9 mouse cellular contexts compared by ENCODE assay signal in genomic region chr5:34517913-34518312, GRCm38 (mm10). TPM values are rescaled to one million over a fixed set of nuclear protein-coding genes. Genes with fewer than 3 reads are reported as not detected.
DNase-seq lines count a peak whose midpoint lies in the region; ATAC-seq and TF ChIP-seq lines count a peak whose summit lies in the region.
"Had no signal": no experiment of that assay in that cellular context is flagged by ENCODE, and none has a peak within 500 bp of the region (broad histone marks: within the 10 kb centered on the region; RNA-seq: fewer than 3 reads in every experiment).

No protein-coding gene starts in this region.

- H3K4me1 ChIP-seq in forebrain, embryonic 10.5 days: peaks cover 20% of the 10 kb centered on the region
- H3K4me1 ChIP-seq in forebrain, embryonic 12.5 days: peaks cover 9% of the 10 kb centered on the region; the same call in 1 of the 2 replicates
- peaks cover 81% of the 10 kb centered on the region for H3K4me1 ChIP-seq in megakaryocyte, embryonic 14.5 days
- peaks cover 32% of the 10 kb centered on the region for H3K4me1 ChIP-seq in spleen, adult 2 months (ENCODE audit: control insufficient read depth, insufficient read depth, insufficient read length)

- no peak overlapping the region for H3K9ac ChIP-seq in forebrain, embryonic 12.5 days

- H3K36me3 ChIP-seq in forebrain, embryonic 10.5 days (replicated peaks): no peaks in the 10 kb centered on the region
- H3K36me3 ChIP-seq in forebrain, embryonic 12.5 days (replicated peaks): no peaks in the 10 kb centered on the region
- no peaks in the 10 kb centered on the region for H3K36me3 ChIP-seq in megakaryocyte, embryonic 14.5 days (replicated peaks; ENCODE audit: low read length)
- H3K36me3 ChIP-seq in spleen, adult 2 months (ENCODE audit: control insufficient read depth, insufficient read depth, low read length): no peaks in the 10 kb centered on the region

- DNase-seq in forebrain, embryonic 10.5 days (ENCODE audit: extremely low spot score, low spot score): peak; percentile 76
- DNase-seq in T-cell, adult 2 months (ENCODE audit: low spot score): peak; percentile 82
- peak; percentile 80 to 81 for DNase-seq in cerebellum, postnatal 36 days
- DNase-seq in heart, adult 8-10 months (ENCODE audit: low spot score): peak; percentile 83
- peak; percentile 68 for DNase-seq in left cerebral cortex, adult 11 months (ENCODE audit: low spot score)
- DNase-seq in spleen, adult 2 months (ENCODE audit: low read depth in 1 of 2, low spot score in 2 of 2): peak; percentile 72 to 86

- H3K4me2 ChIP-seq in forebrain, embryonic 12.5 days: no peak overlapping the region

- H3K27ac ChIP-seq in forebrain, embryonic 10.5 days: no peak overlapping the region
- H3K27ac ChIP-seq in forebrain, embryonic 12.5 days: no peak overlapping the region
- no peak overlapping the region for H3K27ac ChIP-seq in spleen, adult 2 months (ENCODE audit: insufficient read depth, low read length)
- H3K27ac ChIP-seq: macrophage had no signal

- no peaks in the 10 kb centered on the region for H3K9me3 ChIP-seq in forebrain, embryonic 10.5 days
- H3K9me3 ChIP-seq in forebrain, embryonic 12.5 days: no peaks in the 10 kb centered on the region
- no peaks in the 10 kb centered on the region for H3K9me3 ChIP-seq in megakaryocyte, embryonic 14.5 days

- peaks cover 9% of the 10 kb centered on the region for H3K27me3 ChIP-seq in forebrain, embryonic 10.5 days (ENCODE audit: poor library complexity, severe bottlenecking)
- peaks cover 11% of the 10 kb centered on the region for H3K27me3 ChIP-seq in forebrain, embryonic 12.5 days
- no peaks in the 10 kb centered on the region for H3K27me3 ChIP-seq in megakaryocyte, embryonic 14.5 days (replicated peaks)
- H3K27me3 ChIP-seq in spleen, adult 2 months (ENCODE audit: control insufficient read depth, insufficient read depth, low read length): no peaks in the 10 kb centered on the region

- 33% methylated on average over 3 of the region's 3 CpGs for WGBS in forebrain, embryonic 10.5 days
- 30% methylated on average over 3 of the region's 3 CpGs for WGBS in forebrain, embryonic 12.5 days
- WGBS in spleen, adult 2 months: 16% methylated on average over 3 of the region's 3 CpGs

- H3K4me3 ChIP-seq in forebrain, embryonic 10.5 days: no peak overlapping the region
- no peak overlapping the region for H3K4me3 ChIP-seq in forebrain, embryonic 12.5 days (replicated peaks)
- peak overlapping the region; percentile 64 for H3K4me3 ChIP-seq in megakaryocyte, embryonic 14.5 days (replicated peaks)
- H3K4me3 ChIP-seq in spleen, adult 2 months (ENCODE audit: extremely low read depth, insufficient read depth, insufficient read length): no peak overlapping the region

- TF ChIP-seq POLR2A in spleen, adult 2 months (IDR thresholded peaks at IDR 0.05; ENCODE audit: low read depth, low read length): no peak

- no peak for ATAC-seq in forebrain, embryonic 12.5 days (ENCODE audit: low FRiP score)

- TF ChIP-seq CTCF in spleen, adult 2 months (IDR thresholded peaks at IDR 0.05; ENCODE audit: extremely low read depth, insufficient read depth, insufficient read length, insufficient replicate concordance): peak; percentile 90; the same call in 1 of the 2 replicates

RNA-seq across cellular contexts. Expression of gene Tnip2, which starts 4.1 kb away (rescaled TPM):
- 6.1 and 6.7 TPM in 2 replicates for polyA plus RNA-seq in forebrain, embryonic 10.5 days (2016; fragmentation: Nextera tagmentation; extraction: Ambion mirVana)
- 6.7 and 9.2 TPM in 2 replicates for polyA plus RNA-seq in forebrain, embryonic 12.5 days (2016; fragmentation: Nextera tagmentation; extraction: Ambion mirVana)
- total RNA-seq in heart, adult 8-10 months (2022): 1 to 10 TPM; 6.6 to 8.4 (median 7.7) TPM
- polyA plus RNA-seq in megakaryocyte, embryonic 14.5 days (2012; ENCODE audit: insufficient read depth, low replicate concordance): 2.0 and 7.5 TPM in 2 replicates
- polyA plus RNA-seq in spleen, adult 2 months (2012; rRNA removed): 23.3 and 27.4 TPM in 2 replicates

RNA-seq across cellular contexts. Expression of gene Sh3bp2, which starts 7.7 kb away (rescaled TPM):
- polyA plus RNA-seq in forebrain, embryonic 10.5 days (2016; fragmentation: Nextera tagmentation; extraction: Ambion mirVana): 7.7 and 11.7 TPM in 2 replicates
- 18.5 and 20.1 TPM in 2 replicates for polyA plus RNA-seq in forebrain, embryonic 12.5 days (2016; fragmentation: Nextera tagmentation; extraction: Ambion mirVana)
- total RNA-seq in heart, adult 8-10 months (2022): 1 to 10 TPM; 1.3 to 3.6 (median 1.8) TPM
- 8.6 and 17.1 TPM in 2 replicates for polyA plus RNA-seq in megakaryocyte, embryonic 14.5 days (2012; ENCODE audit: insufficient read depth, low replicate concordance)
- polyA plus RNA-seq in spleen, adult 2 months (2012; rRNA removed): 50.7 and 51.3 TPM in 2 replicates

RNA-seq across cellular contexts. Expression of gene Add1, which starts 55.6 kb away (rescaled TPM):
- polyA plus RNA-seq in forebrain, embryonic 10.5 days (2016; fragmentation: Nextera tagmentation; extraction: Ambion mirVana): 182 and 186 TPM in 2 replicates
- polyA plus RNA-seq in forebrain, embryonic 12.5 days (2016; fragmentation: Nextera tagmentation; extraction: Ambion mirVana): 197 and 211 TPM in 2 replicates
- 100 to 1,000 TPM; 124 to 154 (median 134) TPM for total RNA-seq in heart, adult 8-10 months (2022)
- 255 and 447 TPM in 2 replicates for polyA plus RNA-seq in megakaryocyte, embryonic 14.5 days (2012; ENCODE audit: insufficient read depth, low replicate concordance)
- polyA plus RNA-seq in spleen, adult 2 months (2012; rRNA removed): 152 and 170 TPM in 2 replicates
